Mouse (Mus musculus): Measurements from ENCODE around the gene Arhgef33. TPM values are rescaled to one million over a fixed set of nuclear protein-coding genes. Genes with fewer than 3 reads are reported as not detected.

Gene Arhgef33
- polyA plus RNA-seq, 1 experiment from 2014 or later: 2.4 TPM

DNA sequence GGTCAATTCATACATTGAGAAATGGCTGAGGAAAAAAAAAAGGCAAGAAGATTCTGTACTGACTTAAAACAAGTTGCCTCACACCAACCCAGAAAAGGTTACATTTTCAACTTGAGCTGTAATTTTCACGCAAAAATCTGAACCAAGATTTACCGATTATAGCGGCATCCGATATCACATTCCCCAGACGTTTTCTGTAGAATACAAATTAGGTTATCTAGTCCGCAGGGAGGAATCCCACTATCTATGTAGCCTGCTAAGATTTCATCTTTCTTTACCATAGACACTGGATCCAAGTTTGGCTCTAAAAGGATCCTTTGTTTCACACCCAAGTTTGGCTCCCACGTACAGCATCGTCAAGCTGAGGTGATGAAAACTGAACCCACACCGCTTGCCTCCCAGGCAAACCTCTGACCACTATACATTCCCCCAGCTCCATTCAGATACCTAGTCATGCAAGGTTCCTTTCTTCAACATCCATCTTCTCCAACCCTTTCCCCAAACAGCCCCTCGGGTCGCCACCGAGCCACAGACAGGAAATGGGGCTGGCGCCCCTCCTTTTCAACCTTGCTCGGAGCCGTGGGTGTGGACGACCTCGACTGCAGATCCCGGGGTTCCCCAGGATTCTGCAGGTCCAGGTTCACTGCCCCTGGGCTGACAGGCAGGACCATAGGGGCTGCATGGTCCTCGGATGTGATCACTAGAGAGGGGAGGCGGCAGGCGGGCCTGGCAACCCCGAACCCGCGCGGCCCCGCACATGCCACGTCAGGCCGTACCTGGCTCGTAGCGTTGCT lies 17.7 kb upstream of the Arhgef33 start:
- Histone ChIP-seq H3K27ac (replicated peaks; ENCODE audit: low read depth, low read length) (peak overlapping the region; percentile 88), H3K4me1 (ENCODE audit: control insufficient read depth, insufficient read depth, low read length) (peaks cover 12% of the 10 kb centered on the region), H3K9me3 (ENCODE audit: control insufficient read depth, low read length) (no peaks in the 10 kb centered on the region), H3K4me3 (replicated peaks; ENCODE audit: low read depth, low read length) (peak overlapping the region; percentile 83), H3K27me3 (ENCODE audit: control insufficient read depth, insufficient read depth, low read length) (no peaks in the 10 kb centered on the region), H3K36me3 (ENCODE audit: control insufficient read depth, insufficient read depth, low read length) (no peaks in the 10 kb centered on the region), H3K9ac (replicated peaks; ENCODE audit: low read length) (peak overlapping the region; percentile 83), H3K4me2 (ENCODE audit: low read length) (peak overlapping the region; percentile 65)
- no peak for ATAC-seq (ENCODE audit: low FRiP score, low TSS enrichment)
- no peak for DNase-seq
- under 1% methylated on average over 30 of the region's 30 CpGs for WGBS

DNA sequence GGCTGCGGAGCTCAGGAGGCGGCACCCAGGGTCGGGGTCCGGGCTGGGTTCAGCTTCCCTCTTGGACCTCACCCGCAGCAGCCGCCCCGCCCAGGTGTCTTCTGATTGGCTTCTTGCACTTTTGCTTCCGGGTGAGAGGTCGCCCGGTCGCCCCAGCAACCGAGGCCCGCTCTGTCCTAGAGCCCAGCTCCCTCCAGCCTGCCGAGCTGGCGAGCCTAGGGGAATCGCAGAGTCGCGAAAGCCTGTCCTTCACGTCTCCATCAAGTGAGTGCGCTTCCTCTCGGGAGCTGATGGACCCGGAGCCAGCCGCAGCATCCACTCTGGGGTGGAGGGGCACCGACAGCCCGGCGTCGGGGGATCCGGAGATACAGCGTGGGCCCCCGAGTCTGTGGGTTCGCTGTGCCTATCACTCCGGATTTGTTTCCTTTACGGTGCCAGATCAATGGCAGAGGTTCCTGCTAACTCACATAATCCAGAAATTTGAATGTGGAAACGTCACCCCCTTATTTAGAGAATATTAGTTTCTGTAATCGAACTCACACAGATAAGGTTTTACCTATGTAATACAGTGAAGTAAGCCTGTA lies 17.0 kb upstream of the Arhgef33 start, which contains the start of the genes Morn2 and Dhx57:
Gene Morn2 (plus strand): TSS at position 130 of the 584 bp plus-strand sequence.
Gene Dhx57 (minus strand): TSS at position 403 of the 584 bp plus-strand sequence.
- DNase-seq: peak; percentile 98
- H3K9me3 ChIP-seq (ENCODE audit: control insufficient read depth, low read length): no peaks in the 10 kb centered on the region
- no peaks in the 10 kb centered on the region for H3K36me3 ChIP-seq (ENCODE audit: control insufficient read depth, insufficient read depth, low read length)
- peak within 1 kb of the TSS; percentile 88 for H3K27ac ChIP-seq (replicated peaks; ENCODE audit: low read depth, low read length)
- peak within 1 kb of the TSS; percentile 65 for H3K4me2 ChIP-seq (ENCODE audit: low read length)
- under 1% methylated on average over 35 of the region's 35 CpGs for WGBS
- H3K4me1 ChIP-seq (ENCODE audit: control insufficient read depth, insufficient read depth, low read length): peaks cover 12% of the 10 kb centered on the region
- peak within 1 kb of the TSS; percentile 83 for H3K9ac ChIP-seq (replicated peaks; ENCODE audit: low read length)
- H3K27me3 ChIP-seq (ENCODE audit: control insufficient read depth, insufficient read depth, low read length): no peaks in the 10 kb centered on the region
- H3K4me3 ChIP-seq (replicated peaks; ENCODE audit: low read depth, low read length): peak within 1 kb of the TSS; percentile 83
- peak; percentile 99 for ATAC-seq (ENCODE audit: low FRiP score, low TSS enrichment)

DNA sequence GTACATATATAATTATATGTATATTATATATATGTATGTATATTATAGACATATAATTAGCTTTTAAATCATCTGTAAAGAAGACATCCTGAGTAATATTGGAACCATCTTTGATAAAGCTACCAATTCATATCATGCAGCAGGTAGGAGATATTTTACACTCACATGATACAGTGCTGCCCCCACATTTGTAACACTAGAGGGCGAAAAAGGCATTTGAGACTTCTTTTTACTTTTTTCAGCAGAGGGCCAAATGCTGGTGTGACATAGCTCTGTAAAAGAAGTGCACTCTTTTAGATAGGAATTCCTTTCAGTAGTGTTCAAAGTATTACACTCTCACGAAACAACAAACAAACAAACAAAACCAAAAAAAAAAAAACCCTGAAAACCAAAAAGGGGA lies 16.1 kb upstream of the Arhgef33 start:
- Histone ChIP-seq H3K4me3 (replicated peaks; ENCODE audit: low read depth, low read length) (no peak overlapping the region), H3K4me2 (ENCODE audit: low read length) (no peak overlapping the region), H3K36me3 (ENCODE audit: control insufficient read depth, insufficient read depth, low read length) (no peaks in the 10 kb centered on the region), H3K27me3 (ENCODE audit: control insufficient read depth, insufficient read depth, low read length) (no peaks in the 10 kb centered on the region), H3K9ac (replicated peaks; ENCODE audit: low read length) (no peak overlapping the region), H3K9me3 (ENCODE audit: control insufficient read depth, low read length) (no peaks in the 10 kb centered on the region), H3K27ac (replicated peaks; ENCODE audit: low read depth, low read length) (no peak overlapping the region), H3K4me1 (ENCODE audit: control insufficient read depth, insufficient read depth, low read length) (peaks cover 12% of the 10 kb centered on the region)
- ATAC-seq (ENCODE audit: low FRiP score, low TSS enrichment) (0 out of 2 replicates have a peak, but pooled peaks have one; percentile 12), DNase-seq (peak; percentile 87)
- 31% methylated on average over 2 of the region's 2 CpGs for WGBS

DNA sequence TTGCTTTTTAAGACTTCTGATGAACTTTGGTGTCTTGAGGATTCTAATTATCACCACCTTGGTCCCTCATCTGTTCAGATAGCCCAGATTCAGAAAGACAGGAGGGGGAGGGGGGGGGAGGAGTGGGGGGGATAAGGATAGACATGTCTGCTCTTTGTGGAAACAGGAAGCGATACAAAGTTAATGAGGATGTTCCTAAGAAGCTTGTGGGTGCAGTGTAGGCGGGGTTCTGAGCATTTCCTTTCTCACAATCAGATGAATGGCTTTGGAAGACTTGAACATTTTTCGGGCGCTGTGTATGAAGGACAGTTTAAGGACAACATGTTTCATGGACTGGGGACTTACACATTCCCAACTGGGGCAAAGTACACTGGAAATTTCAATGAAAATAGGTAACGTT lies 11.9 kb upstream of the Arhgef33 start:
- 91% methylated on average over 5 of the region's 5 CpGs for WGBS
- ATAC-seq (ENCODE audit: low FRiP score, low TSS enrichment) (no peak), DNase-seq (no peak)
- Histone ChIP-seq H3K4me3 (replicated peaks; ENCODE audit: low read depth, low read length) (no peak overlapping the region), H3K4me1 (ENCODE audit: control insufficient read depth, insufficient read depth, low read length) (no peaks in the 10 kb centered on the region), H3K27ac (replicated peaks; ENCODE audit: low read depth, low read length) (no peak overlapping the region), H3K36me3 (ENCODE audit: control insufficient read depth, insufficient read depth, low read length) (no peaks in the 10 kb centered on the region), H3K27me3 (ENCODE audit: control insufficient read depth, insufficient read depth, low read length) (no peaks in the 10 kb centered on the region), H3K9ac (replicated peaks; ENCODE audit: low read length) (no peak overlapping the region), H3K4me2 (ENCODE audit: low read length) (no peak overlapping the region), H3K9me3 (ENCODE audit: control insufficient read depth, low read length) (no peaks in the 10 kb centered on the region)

DNA sequence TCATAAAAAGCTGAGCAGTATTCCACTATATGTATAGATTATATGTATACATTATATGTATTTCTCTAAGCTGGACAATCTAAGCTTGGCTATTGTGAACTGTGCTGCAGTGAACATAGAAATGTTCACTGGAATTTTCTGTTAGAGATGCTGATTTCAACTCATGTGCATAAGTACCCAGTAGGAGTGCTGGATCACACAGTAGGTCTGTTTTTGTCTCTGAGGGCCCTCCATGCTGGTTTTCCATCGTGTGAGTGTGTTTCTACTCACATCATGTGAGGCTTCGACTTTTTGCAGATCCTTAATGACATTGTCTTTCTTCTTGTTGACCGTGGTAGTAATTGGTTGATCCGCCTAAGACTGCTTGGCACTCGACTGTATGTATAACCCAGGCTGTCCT lies 8.4 kb upstream of the Arhgef33 start:
- Histone ChIP-seq H3K4me2 (ENCODE audit: low read length) (no peak overlapping the region), H3K9me3 (ENCODE audit: control insufficient read depth, low read length) (no peaks in the 10 kb centered on the region), H3K27me3 (ENCODE audit: control insufficient read depth, insufficient read depth, low read length) (no peaks in the 10 kb centered on the region), H3K9ac (replicated peaks; ENCODE audit: low read length) (no peak overlapping the region), H3K36me3 (ENCODE audit: control insufficient read depth, insufficient read depth, low read length) (no peaks in the 10 kb centered on the region), H3K27ac (replicated peaks; ENCODE audit: low read depth, low read length) (no peak overlapping the region), H3K4me3 (replicated peaks; ENCODE audit: low read depth, low read length) (no peak overlapping the region), H3K4me1 (ENCODE audit: control insufficient read depth, insufficient read depth, low read length) (no peaks in the 10 kb centered on the region)
- WGBS: 91% methylated on average over 5 of the region's 5 CpGs
- no peak for ATAC-seq (ENCODE audit: low FRiP score, low TSS enrichment)
- no peak for DNase-seq

DNA sequence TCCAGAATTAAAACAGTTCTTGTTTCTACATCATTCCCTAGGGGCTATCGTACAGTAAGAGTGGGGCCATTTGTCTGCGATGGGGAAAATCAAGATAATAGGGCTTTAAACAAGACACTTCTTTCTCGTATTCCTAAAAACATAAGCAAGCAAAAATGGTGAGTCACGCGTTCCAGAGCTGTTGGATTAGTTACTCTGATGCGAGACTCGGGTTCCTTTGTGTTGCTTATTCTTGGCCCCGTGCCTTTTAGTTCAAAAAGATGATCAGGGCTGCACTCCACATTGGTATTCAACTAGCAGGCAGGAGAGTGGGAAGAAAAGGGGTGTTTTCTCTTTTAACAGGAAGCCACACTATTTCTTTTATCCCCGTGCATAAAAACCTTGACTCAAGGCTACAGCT lies 4.6 kb downstream of the Arhgef33 start:
- H3K4me3 ChIP-seq (replicated peaks; ENCODE audit: low read depth, low read length): no peak overlapping the region
- H3K27me3 ChIP-seq (ENCODE audit: control insufficient read depth, insufficient read depth, low read length): no peaks in the 10 kb centered on the region
- peak; percentile 54 for DNase-seq
- no peaks in the 10 kb centered on the region; the same call in 1 of the 2 replicates for H3K4me1 ChIP-seq (ENCODE audit: control insufficient read depth, insufficient read depth, low read length)
- ATAC-seq (ENCODE audit: low FRiP score, low TSS enrichment): no peak
- 40% methylated on average over 9 of the region's 9 CpGs for WGBS
- H3K9ac ChIP-seq (replicated peaks; ENCODE audit: low read length): no peak overlapping the region
- H3K36me3 ChIP-seq (ENCODE audit: control insufficient read depth, insufficient read depth, low read length): no peaks in the 10 kb centered on the region
- no peak overlapping the region for H3K27ac ChIP-seq (replicated peaks; ENCODE audit: low read depth, low read length)
- no peaks in the 10 kb centered on the region for H3K9me3 ChIP-seq (ENCODE audit: control insufficient read depth, low read length)
- no peak overlapping the region for H3K4me2 ChIP-seq (ENCODE audit: low read length)

DNA sequence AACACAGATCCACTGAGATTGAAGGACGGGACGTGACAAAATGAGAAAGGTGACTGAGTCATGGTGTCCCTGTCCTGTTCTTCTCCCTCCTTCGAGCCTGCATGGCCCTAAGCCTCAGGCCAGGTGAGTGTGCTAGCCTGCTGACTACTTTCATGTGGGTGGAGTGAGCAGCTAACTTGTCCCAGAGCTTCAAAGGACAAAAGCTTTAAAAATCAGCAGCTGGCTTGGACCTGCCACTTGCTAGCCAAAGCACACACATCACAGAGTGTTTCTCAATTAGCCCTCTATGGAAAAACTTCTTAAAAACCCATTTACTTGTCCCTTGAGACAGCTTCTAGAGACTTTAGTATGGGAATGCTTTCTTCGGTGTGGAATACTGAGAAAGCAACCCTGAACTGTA lies 5.2 kb downstream of the Arhgef33 start:
- H3K27me3 ChIP-seq (ENCODE audit: control insufficient read depth, insufficient read depth, low read length): no peaks in the 10 kb centered on the region
- no peak overlapping the region for H3K9ac ChIP-seq (replicated peaks; ENCODE audit: low read length)
- 86% methylated on average over 4 of the region's 4 CpGs for WGBS

DNA sequence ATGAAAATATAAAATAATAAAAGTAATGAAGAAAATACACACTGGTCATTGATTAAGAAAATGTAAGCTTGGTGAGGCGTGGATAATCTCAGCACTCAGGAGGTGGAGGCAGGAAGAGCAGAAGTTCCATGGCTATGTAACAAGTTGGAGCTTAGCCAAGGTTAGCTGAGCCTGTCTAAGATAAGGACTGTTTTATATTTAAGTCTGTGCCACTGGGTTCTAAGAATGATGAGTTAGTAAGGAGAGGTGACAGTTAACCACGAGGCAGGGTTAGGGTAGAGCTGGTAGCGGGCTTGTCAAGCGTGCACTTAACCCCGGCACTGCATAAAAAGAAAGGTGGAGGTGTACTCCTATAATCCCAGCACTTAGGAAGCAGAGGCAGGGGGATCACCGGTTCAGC lies 15.0 kb downstream of the Arhgef33 start:
- Histone ChIP-seq H3K4me1 (ENCODE audit: control insufficient read depth, insufficient read depth, low read length) (no peaks in the 10 kb centered on the region), H3K9ac (replicated peaks; ENCODE audit: low read length) (no peak overlapping the region), H3K27ac (replicated peaks; ENCODE audit: low read depth, low read length) (no peak overlapping the region), H3K4me2 (ENCODE audit: low read length) (no peak overlapping the region), H3K4me3 (replicated peaks; ENCODE audit: low read depth, low read length) (no peak overlapping the region), H3K27me3 (ENCODE audit: control insufficient read depth, insufficient read depth, low read length) (no peaks in the 10 kb centered on the region), H3K36me3 (ENCODE audit: control insufficient read depth, insufficient read depth, low read length) (no peaks in the 10 kb centered on the region), H3K9me3 (ENCODE audit: control insufficient read depth, low read length) (no peaks in the 10 kb centered on the region)
- no peak for DNase-seq
- 91% methylated on average over 6 of the region's 6 CpGs for WGBS
- ATAC-seq (ENCODE audit: low FRiP score, low TSS enrichment): no peak

More for the DNA sequence above, 5.2 kb downstream of the Arhgef33 start:
- no peaks in the 10 kb centered on the region for H3K9me3 ChIP-seq (ENCODE audit: control insufficient read depth, low read length)
- no peak for ATAC-seq (ENCODE audit: low FRiP score, low TSS enrichment)
- DNase-seq: no peak
- no peak overlapping the region for H3K27ac ChIP-seq (replicated peaks; ENCODE audit: low read depth, low read length)
- no peaks in the 10 kb centered on the region; the same call in 1 of the 2 replicates for H3K4me1 ChIP-seq (ENCODE audit: control insufficient read depth, insufficient read depth, low read length)
- no peaks in the 10 kb centered on the region for H3K36me3 ChIP-seq (ENCODE audit: control insufficient read depth, insufficient read depth, low read length)
- no peak overlapping the region for H3K4me2 ChIP-seq (ENCODE audit: low read length)
- no peak overlapping the region for H3K4me3 ChIP-seq (replicated peaks; ENCODE audit: low read depth, low read length)

DNA sequence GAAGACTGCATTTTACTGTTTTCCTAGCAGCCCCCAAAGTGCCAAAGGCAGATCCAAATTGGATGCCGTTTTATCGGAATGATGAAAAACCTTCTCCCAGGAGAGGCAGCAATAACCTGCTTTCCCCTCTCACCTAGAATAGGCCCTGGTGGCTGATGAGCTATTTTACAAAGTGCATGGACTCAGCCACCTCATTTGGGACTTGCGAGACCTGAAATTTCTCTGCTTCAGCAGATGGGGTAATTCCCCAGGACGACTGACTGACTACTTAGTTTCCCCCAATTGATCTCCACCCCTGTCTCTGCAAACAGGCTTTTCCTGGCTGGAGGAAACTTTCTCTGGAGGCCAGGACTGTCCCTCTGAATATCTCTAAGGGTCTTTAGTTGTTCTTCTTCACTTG lies 15.8 kb downstream of the Arhgef33 start:
- Histone ChIP-seq H3K9ac (replicated peaks; ENCODE audit: low read length) (no peak overlapping the region), H3K4me2 (ENCODE audit: low read length) (no peak overlapping the region), H3K9me3 (ENCODE audit: control insufficient read depth, low read length) (no peaks in the 10 kb centered on the region), H3K4me3 (replicated peaks; ENCODE audit: low read depth, low read length) (no peak overlapping the region), H3K36me3 (ENCODE audit: control insufficient read depth, insufficient read depth, low read length) (no peaks in the 10 kb centered on the region), H3K4me1 (ENCODE audit: control insufficient read depth, insufficient read depth, low read length) (no peaks in the 10 kb centered on the region), H3K27me3 (ENCODE audit: control insufficient read depth, insufficient read depth, low read length) (no peaks in the 10 kb centered on the region), H3K27ac (replicated peaks; ENCODE audit: low read depth, low read length) (no peak overlapping the region)
- 76% methylated on average over 4 of the region's 4 CpGs for WGBS
- DNase-seq (no peak), ATAC-seq (ENCODE audit: low FRiP score, low TSS enrichment) (no peak)
